Mouse (Mus musculus): ENCODE measurements around the gene Nrxn3. TPM values are rescaled to one million over a fixed set of nuclear protein-coding genes. Genes with fewer than 3 reads are reported as not detected.

Gene Nrxn3
- polyA plus RNA-seq, 1 experiment from 2014 or later: 0.72 TPM

DNA sequence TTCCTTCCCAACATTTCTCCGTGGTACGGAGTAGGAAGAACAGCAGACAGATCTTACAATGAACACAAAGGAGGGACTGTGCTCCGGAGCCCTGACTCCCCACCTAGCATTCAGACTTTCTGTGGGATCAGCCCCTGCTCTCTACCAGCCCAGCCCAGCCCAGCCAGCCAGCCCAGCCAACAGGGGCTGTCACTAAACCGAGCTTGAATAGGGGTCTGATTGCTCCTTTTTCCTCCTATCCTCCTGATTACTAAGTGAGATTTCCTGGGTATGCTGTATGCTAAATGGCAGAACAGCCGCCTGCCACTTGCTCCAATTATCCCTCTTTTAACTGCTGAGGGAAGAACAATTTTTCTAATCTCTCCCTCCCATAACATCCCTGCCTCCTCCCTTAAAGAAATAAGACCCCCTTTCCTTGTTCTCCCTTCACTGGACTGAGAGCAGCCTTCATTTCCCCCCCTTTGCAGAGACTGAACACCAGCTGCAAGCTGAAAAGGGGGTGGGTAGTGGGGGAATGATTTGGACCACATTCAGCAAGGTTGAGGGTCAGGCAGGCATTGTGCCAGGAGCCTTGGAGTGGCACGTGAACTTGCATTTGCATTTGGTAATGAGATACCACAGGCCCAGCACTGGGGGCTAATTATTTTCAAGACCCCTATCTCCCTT is 78.4 kb downstream of the Nrxn3 start:
- no peak for TF ChIP-seq CTCF (IDR thresholded peaks at IDR 0.05; ENCODE audit: low read depth)
- no peak for TF ChIP-seq EP300 (IDR thresholded peaks at IDR 0.05; ENCODE audit: low read depth)
- H3K27me3 ChIP-seq (ENCODE audit: insufficient read depth, low read length): no peaks in the 10 kb centered on the region
- no peak overlapping the region for H3K4me3 ChIP-seq (ENCODE audit: low read depth, low read length)
- 35% methylated on average over 6 of the region's 6 CpGs for WGBS (ENCODE audit: insufficient replicate concordance)
- no peak overlapping the region for H3K9ac ChIP-seq (replicated peaks)
- no peaks in the 10 kb centered on the region for H3K9me3 ChIP-seq (ENCODE audit: low read length)
- no peaks in the 10 kb centered on the region for H3K4me1 ChIP-seq (ENCODE audit: insufficient read depth)
- H3K36me3 ChIP-seq (replicated peaks; ENCODE audit: insufficient read depth, low read length): no peaks in the 10 kb centered on the region
- ATAC-seq (no peak), DNase-seq (no peak)
- H3K4me2 ChIP-seq (ENCODE audit: low read depth, low read length): no peak overlapping the region
- H3K27ac ChIP-seq (ENCODE audit: low read depth): no peak overlapping the region

GRCm38 (mm10) chr12:88801656-88802007 is 79.0 kb downstream of the Nrxn3 start:
- H3K27ac ChIP-seq (ENCODE audit: low read depth): no peak overlapping the region
- DNase-seq (no peak), ATAC-seq (no peak)
- H3K36me3 ChIP-seq (replicated peaks; ENCODE audit: insufficient read depth, low read length): no peaks in the 10 kb centered on the region
- H3K27me3 ChIP-seq (ENCODE audit: insufficient read depth, low read length): no peaks in the 10 kb centered on the region
- no peak overlapping the region for H3K4me2 ChIP-seq (ENCODE audit: low read depth, low read length)
- H3K4me1 ChIP-seq (ENCODE audit: insufficient read depth): no peaks in the 10 kb centered on the region
- 44% methylated on average over 1 of the region's 1 CpGs for WGBS (ENCODE audit: insufficient replicate concordance)
- no peak for TF ChIP-seq EP300 (IDR thresholded peaks at IDR 0.05; ENCODE audit: low read depth)
- no peak for TF ChIP-seq CTCF (IDR thresholded peaks at IDR 0.05; ENCODE audit: low read depth)
- H3K9ac ChIP-seq (replicated peaks): no peak overlapping the region
- no peak overlapping the region for H3K4me3 ChIP-seq (ENCODE audit: low read depth, low read length)
- H3K9me3 ChIP-seq (ENCODE audit: low read length): no peaks in the 10 kb centered on the region

- Histone ChIP-seq H3K4me3 (ENCODE audit: low read depth, low read length) (no peak overlapping the region), H3K4me1 (ENCODE audit: insufficient read depth) (no peaks in the 10 kb centered on the region), H3K4me2 (ENCODE audit: low read depth, low read length) (no peak overlapping the region), H3K27me3 (ENCODE audit: insufficient read depth, low read length) (no peaks in the 10 kb centered on the region), H3K27ac (ENCODE audit: low read depth) (no peak overlapping the region), H3K9me3 (ENCODE audit: low read length) (no peaks in the 10 kb centered on the region), H3K9ac (replicated peaks) (no peak overlapping the region), H3K36me3 (replicated peaks; ENCODE audit: insufficient read depth, low read length) (no peaks in the 10 kb centered on the region)
- no peak for TF ChIP-seq CTCF (IDR thresholded peaks at IDR 0.05; ENCODE audit: low read depth)
- ATAC-seq (no peak), DNase-seq (no peak)
- WGBS (ENCODE audit: insufficient replicate concordance): 82% methylated on average over 1 of the region's 1 CpGs
These were observed 86.3 kb downstream of the Nrxn3 start for GRCm38 (mm10) chr12:88808947-88809346.

GRCm38 (mm10) chr12:88812173-88812572 is 89.5 kb downstream of the Nrxn3 start:
- H3K9me3 ChIP-seq (ENCODE audit: low read length): no peaks in the 10 kb centered on the region
- TF ChIP-seq EP300 (IDR thresholded peaks at IDR 0.05; ENCODE audit: low read depth): no peak
- TF ChIP-seq CTCF (IDR thresholded peaks at IDR 0.05; ENCODE audit: low read depth): no peak
- no peak overlapping the region for H3K9ac ChIP-seq (replicated peaks)
- H3K4me2 ChIP-seq (ENCODE audit: low read depth, low read length): no peak overlapping the region
- H3K4me3 ChIP-seq (ENCODE audit: low read depth, low read length): no peak overlapping the region
- no peaks in the 10 kb centered on the region for H3K4me1 ChIP-seq (ENCODE audit: insufficient read depth)
- WGBS (ENCODE audit: insufficient replicate concordance): 23% methylated on average over 5 of the region's 5 CpGs
- H3K27me3 ChIP-seq (ENCODE audit: insufficient read depth, low read length): no peaks in the 10 kb centered on the region
- no peak overlapping the region for H3K27ac ChIP-seq (ENCODE audit: low read depth)
- H3K36me3 ChIP-seq (replicated peaks; ENCODE audit: insufficient read depth, low read length): no peaks in the 10 kb centered on the region
- DNase-seq (no peak), ATAC-seq (no peak)

DNA sequence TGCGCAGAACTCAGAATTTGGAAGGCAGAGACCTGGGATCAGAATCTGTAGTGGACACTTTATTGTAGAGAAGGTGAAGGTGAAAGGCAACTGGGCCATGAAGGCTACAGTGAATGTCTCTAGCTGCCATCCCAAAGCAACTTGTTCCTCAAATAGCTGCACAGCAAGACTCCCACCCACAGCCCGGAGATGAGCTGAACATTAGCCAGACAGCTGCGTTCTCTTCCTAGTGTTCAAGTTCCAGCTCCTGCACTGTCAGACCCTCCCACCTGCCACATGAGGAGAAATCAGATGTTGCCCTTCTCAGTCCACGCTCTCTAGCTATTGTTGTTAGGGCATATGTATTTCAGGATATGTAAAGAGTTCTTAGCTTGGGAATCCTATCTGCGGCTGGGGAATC is 94.2 kb downstream of the Nrxn3 start:
- Histone ChIP-seq H3K27ac (ENCODE audit: low read depth) (no peak overlapping the region), H3K4me2 (ENCODE audit: low read depth, low read length) (no peak overlapping the region), H3K36me3 (replicated peaks; ENCODE audit: insufficient read depth, low read length) (no peaks in the 10 kb centered on the region), H3K4me1 (ENCODE audit: insufficient read depth) (no peaks in the 10 kb centered on the region), H3K4me3 (ENCODE audit: low read depth, low read length) (no peak overlapping the region), H3K27me3 (ENCODE audit: insufficient read depth, low read length) (no peaks in the 10 kb centered on the region), H3K9me3 (ENCODE audit: low read length) (no peaks in the 10 kb centered on the region), H3K9ac (replicated peaks) (no peak overlapping the region)
- TF ChIP-seq CTCF (IDR thresholded peaks at IDR 0.05; ENCODE audit: low read depth) (no peak), EP300 (IDR thresholded peaks at IDR 0.05; ENCODE audit: low read depth) (no peak)
- WGBS (ENCODE audit: insufficient replicate concordance): 85% methylated on average over 5 of the region's 5 CpGs
- DNase-seq (no peak), ATAC-seq (no peak)

- TF ChIP-seq CTCF (IDR thresholded peaks at IDR 0.05; ENCODE audit: low read depth) (no peak), EP300 (IDR thresholded peaks at IDR 0.05; ENCODE audit: low read depth) (no peak)
- H3K27me3 ChIP-seq (ENCODE audit: insufficient read depth, low read length): no peaks in the 10 kb centered on the region
- no peak overlapping the region for H3K4me2 ChIP-seq (ENCODE audit: low read depth, low read length)
- no peaks in the 10 kb centered on the region for H3K4me1 ChIP-seq (ENCODE audit: insufficient read depth)
- no peak overlapping the region for H3K27ac ChIP-seq (ENCODE audit: low read depth)
- ATAC-seq: no peak
- DNase-seq: peak; percentile 19
- H3K9ac ChIP-seq (replicated peaks): no peak overlapping the region
- H3K36me3 ChIP-seq (replicated peaks; ENCODE audit: insufficient read depth, low read length): no peaks in the 10 kb centered on the region
- no peaks in the 10 kb centered on the region for H3K9me3 ChIP-seq (ENCODE audit: low read length)
- H3K4me3 ChIP-seq (ENCODE audit: low read depth, low read length): no peak overlapping the region
- 78% methylated on average over 4 of the region's 4 CpGs for WGBS (ENCODE audit: insufficient replicate concordance)
These were observed 96.1 kb downstream of the Nrxn3 start for GRCm38 (mm10) chr12:88818622-88819334.

Data from liver, postnatal 0 days (tissue).